Mouse (Mus musculus) midbrain, embryonic 16.5 days (tissue): ENCODE measurements around the gene 1700024P04Rik. TPM values are rescaled to one million over a fixed set of nuclear protein-coding genes. Genes with fewer than 3 reads are reported as not detected.
"Not testable (repeated sequence)": the region's sequence is repeated elsewhere in the genome, so short reads cannot be mapped to it uniquely, and the experiment has no call there.

ENCODE experiments used
- ATAC-seq: fragments of 200-750 bp; cut with Nextera tagmentation; 2 replicates; pipeline ENCODE4 v1.8.0; 2017; ENCODE audit warnings: moderate TSS enrichment
- H3K27ac ChIP-seq: fragments of 300-500 bp; sonication (generic); 2 replicates; pipeline ENCODE4 v1.5.1; 2014; ENCODE audit warnings: mild to moderate bottlenecking, low read length, mixed read lengths
- H3K27me3 ChIP-seq: fragments of 300-500 bp; sonication (generic); 2 replicates; pipeline ENCODE4 v1.6.1; 2014; ENCODE audit warnings: low read depth, low read length, mixed read lengths; ENCODE audit not compliant: control insufficient read depth, insufficient read depth
- H3K36me3 ChIP-seq: fragments of 300-500 bp; sonication (generic); 2 replicates; pipeline ENCODE4 v1.6.1; 2014; ENCODE audit warnings: mild to moderate bottlenecking, low read length, moderate library complexity, mixed read lengths; ENCODE audit not compliant: control insufficient read depth, insufficient read depth
- H3K4me1 ChIP-seq: fragments of 300-500 bp; sonication (generic); 2 replicates; pipeline ENCODE4 v1.6.1; 2014; ENCODE audit warnings: mild to moderate bottlenecking, low read length, mixed read lengths; ENCODE audit not compliant: control insufficient read depth, insufficient read depth
- H3K4me2 ChIP-seq: fragments of 300-500 bp; sonication (generic); 2 replicates; pipeline ENCODE4 v1.6.1; 2014; ENCODE audit warnings: mild to moderate bottlenecking, low read length, mixed read lengths
- H3K4me3 ChIP-seq: fragments of 300-500 bp; sonication (generic); 2 replicates; pipeline ENCODE4 v1.5.1; 2014; ENCODE audit warnings: low read depth, mild to moderate bottlenecking, low read length, moderate library complexity, mixed read lengths
- H3K9ac ChIP-seq: fragments of 300-500 bp; sonication (generic); 2 replicates; pipeline ENCODE4 v1.6.1; 2014; ENCODE audit warnings: low read depth, low read length, mixed read lengths
- H3K9me3 ChIP-seq: fragments of 300-500 bp; sonication (generic); replicated peaks from 2 replicates; pipeline ENCODE4 v1.6.1; 2014; ENCODE audit warnings: mild to moderate bottlenecking, low read length, mixed read lengths; ENCODE audit not compliant: control insufficient read depth, poor library complexity, severe bottlenecking
- WGBS: fragments of 180-500 bp; shearing (Covaris S2); extraction: QIAGEN DNeasy Blood & Tissue Kit; methylation state at CpG from one replicate; pipeline ENCODE4 v1.1.7; 2014; 5-methylcytosine and 5-hydroxymethylcytosine counted together
- polyA plus RNA-seq: library from polyadenylated mRNA; unstranded; fragments of >200 nt; fragmentation: Nextera tagmentation; extraction: Ambion mirVana; gene quantifications from 2 replicates; pipeline ENCODE4 v1.2.1, GENCODE M21; 2015

Gene 1700024P04Rik
- polyA plus RNA-seq, 1 experiment from 2014 or later, result not detected

GRCm38 (mm10) chr13:99016696-99017095, 32.3 kb upstream of the 1700024P04Rik start:
- H3K4me2 ChIP-seq, result no peak overlapping the region
- H3K27ac ChIP-seq, result no peak overlapping the region
- WGBS, result 61% methylated on average over 4 of the region's 4 CpGs
- no peak overlapping the region for H3K4me3 ChIP-seq
- no peaks in the 10 kb centered on the region for H3K27me3 ChIP-seq
- no peak for ATAC-seq
- H3K9ac ChIP-seq, result no peak overlapping the region
- no peaks in the 10 kb centered on the region for H3K9me3 ChIP-seq
- H3K36me3 ChIP-seq, result no peaks in the 10 kb centered on the region
- H3K4me1 ChIP-seq, result peaks cover 3% of the 10 kb centered on the region; the same call in 1 of the 2 replicates

GRCm38 (mm10) chr13:99012891-99013290, 28.5 kb upstream of the 1700024P04Rik start:
- WGBS, result 73% methylated on average over 5 of the region's 5 CpGs
- Histone ChIP-seq H3K36me3 (no peaks in the 10 kb centered on the region), H3K9me3 (no peaks in the 10 kb centered on the region), H3K27me3 (no peaks in the 10 kb centered on the region), H3K4me1 (peaks cover 3% of the 10 kb centered on the region; the same call in 1 of the 2 replicates), H3K4me3 (no peak overlapping the region), H3K27ac (no peak overlapping the region), H3K4me2 (no peak overlapping the region), H3K9ac (no peak overlapping the region)
- ATAC-seq, result no peak

DNA sequence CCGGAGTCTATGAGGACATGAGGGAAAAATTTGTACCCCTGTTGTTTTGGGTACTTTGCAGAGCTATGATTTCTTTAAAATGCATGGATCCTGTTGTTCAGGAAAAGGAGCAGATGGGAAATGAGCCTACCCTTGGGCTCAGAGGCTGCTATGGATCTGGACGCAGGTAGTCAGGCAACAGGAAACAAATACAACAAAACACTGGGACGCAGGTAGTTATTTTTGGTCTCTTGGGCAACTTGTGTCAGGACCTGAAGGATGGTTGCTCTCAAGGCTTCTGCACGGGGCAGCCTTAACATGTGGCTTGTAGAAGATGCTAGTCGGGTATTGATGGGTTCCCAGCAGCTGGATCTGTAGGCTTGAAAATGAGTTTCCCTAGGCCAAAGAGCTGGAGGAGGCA, 23.6 kb upstream of the 1700024P04Rik start:
- H3K9ac ChIP-seq, result no peak overlapping the region
- H3K27me3 ChIP-seq, result no peaks in the 10 kb centered on the region
- no peak overlapping the region for H3K4me2 ChIP-seq
- no peaks in the 10 kb centered on the region for H3K36me3 ChIP-seq
- no peak overlapping the region for H3K4me3 ChIP-seq
- H3K9me3 ChIP-seq, result no peaks in the 10 kb centered on the region
- no peak for ATAC-seq
- 94% methylated on average over 5 of the region's 5 CpGs for WGBS
- no peak overlapping the region for H3K27ac ChIP-seq
- peaks cover 3% of the 10 kb centered on the region; the same call in 1 of the 2 replicates for H3K4me1 ChIP-seq

DNA sequence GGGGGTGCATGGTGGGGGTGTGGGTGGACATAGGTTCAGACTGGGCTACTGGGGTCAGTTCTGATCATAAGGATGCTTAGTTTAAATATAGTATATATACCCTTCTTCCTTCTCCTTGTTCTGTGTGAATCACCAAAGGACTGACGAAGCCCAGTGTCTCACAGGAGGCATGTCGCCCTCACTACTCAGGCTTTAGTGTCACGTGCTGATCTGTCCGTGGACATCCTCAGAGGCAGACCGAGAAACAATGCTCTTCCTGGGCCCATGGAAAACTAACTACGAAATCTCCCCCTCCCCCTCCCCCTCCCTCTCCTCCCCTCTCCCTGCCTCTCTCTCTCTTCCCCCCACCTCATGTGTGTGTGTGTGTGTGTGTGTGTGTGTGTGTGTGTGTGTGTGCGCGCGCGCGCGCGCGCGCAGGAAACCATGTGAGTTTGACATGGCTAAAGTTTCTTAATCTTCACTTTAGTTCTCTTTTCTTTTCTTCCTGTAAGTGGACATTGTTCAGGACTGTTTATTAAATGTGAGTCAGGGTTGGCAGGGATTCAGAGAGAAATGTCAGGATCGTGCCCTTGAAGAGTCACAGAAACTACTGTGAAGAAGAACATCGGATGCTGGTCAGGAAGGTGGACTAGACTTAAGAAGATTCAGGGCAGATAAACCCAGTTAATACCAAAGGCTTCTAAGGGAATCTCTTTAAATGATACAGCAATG, 22.2 kb upstream of the 1700024P04Rik start:
- H3K36me3 ChIP-seq, result no peaks in the 10 kb centered on the region
- H3K27me3 ChIP-seq, result no peaks in the 10 kb centered on the region
- H3K9me3 ChIP-seq, result no peaks in the 10 kb centered on the region
- H3K9ac ChIP-seq, result no peak overlapping the region
- no peak for ATAC-seq
- no peak overlapping the region for H3K4me3 ChIP-seq
- no peak overlapping the region for H3K4me2 ChIP-seq
- 78% methylated on average over 12 of the region's 17 CpGs for WGBS
- H3K27ac ChIP-seq, result no peak overlapping the region
- H3K4me1 ChIP-seq, result no peaks in the 10 kb centered on the region

DNA sequence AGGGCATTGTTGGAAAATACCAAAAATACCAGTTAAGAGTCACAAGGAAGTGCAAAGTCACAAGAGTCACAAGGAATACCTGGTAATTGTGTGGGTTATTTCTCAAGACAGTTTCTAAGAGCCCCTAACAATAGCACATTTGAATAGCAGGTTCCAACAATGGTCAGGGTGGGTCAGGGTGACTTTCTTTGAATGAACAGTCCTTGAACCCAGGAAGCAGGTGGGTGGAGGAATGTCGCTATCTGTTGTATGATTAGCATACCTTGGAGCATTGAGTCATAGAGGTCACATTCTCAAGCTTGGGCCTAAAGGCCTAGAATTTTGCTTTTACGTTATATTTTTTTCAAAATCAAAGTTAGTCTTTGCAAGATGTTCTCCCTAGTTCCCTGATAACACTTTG, 17.3 kb upstream of the 1700024P04Rik start:
- H3K4me1 ChIP-seq, H3K4me2 ChIP-seq, H3K9ac ChIP-seq, H3K27me3 ChIP-seq, H3K36me3 ChIP-seq, H3K9me3 ChIP-seq, ATAC-seq, H3K4me3 ChIP-seq, H3K27ac ChIP-seq: not testable (repeated sequence)
- WGBS, result 93% methylated on average over 2 of the region's 2 CpGs

DNA sequence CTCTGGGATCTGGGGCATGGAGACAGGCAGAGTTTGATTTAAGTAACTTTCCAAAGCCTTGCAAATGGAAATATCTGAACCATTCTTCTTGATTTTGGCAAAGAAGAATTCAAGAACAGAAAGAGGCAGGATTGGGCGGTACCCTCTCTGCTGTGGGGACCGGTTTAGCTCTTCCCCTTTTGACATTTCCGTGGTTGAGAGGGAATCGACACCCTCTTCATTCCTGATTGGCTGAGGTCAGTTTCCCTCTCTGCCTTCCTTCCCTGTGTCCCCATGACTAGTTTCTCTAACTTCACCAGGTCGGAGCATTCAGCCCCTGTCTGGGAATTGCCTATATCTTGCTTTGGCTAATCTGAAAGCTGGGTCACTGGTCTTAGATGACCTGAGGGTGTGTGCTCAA, 12.7 kb upstream of the 1700024P04Rik start:
- Histone ChIP-seq H3K9ac (no peak overlapping the region), H3K4me2 (no peak overlapping the region), H3K27me3 (no peaks in the 10 kb centered on the region), H3K4me3 (no peak overlapping the region), H3K4me1 (no peaks in the 10 kb centered on the region), H3K27ac (no peak overlapping the region), H3K9me3 (no peaks in the 10 kb centered on the region; the same call in 1 of the 2 replicates), H3K36me3 (no peaks in the 10 kb centered on the region)
- 50% methylated on average over 5 of the region's 5 CpGs for WGBS
- no peak for ATAC-seq

GRCm38 (mm10) chr13:98977070-98977785, 7.1 kb downstream of the 1700024P04Rik start:
- no peak overlapping the region for H3K4me3 ChIP-seq
- H3K27ac ChIP-seq, result no peak overlapping the region
- no peaks in the 10 kb centered on the region for H3K27me3 ChIP-seq
- no peak for ATAC-seq
- no peaks in the 10 kb centered on the region; the same call in 1 of the 2 replicates for H3K9me3 ChIP-seq
- WGBS, result 91% methylated on average over 4 of the region's 4 CpGs
- H3K9ac ChIP-seq, result no peak overlapping the region
- no peak overlapping the region for H3K4me2 ChIP-seq
- no peaks in the 10 kb centered on the region for H3K36me3 ChIP-seq
- H3K4me1 ChIP-seq, result no peaks in the 10 kb centered on the region

DNA sequence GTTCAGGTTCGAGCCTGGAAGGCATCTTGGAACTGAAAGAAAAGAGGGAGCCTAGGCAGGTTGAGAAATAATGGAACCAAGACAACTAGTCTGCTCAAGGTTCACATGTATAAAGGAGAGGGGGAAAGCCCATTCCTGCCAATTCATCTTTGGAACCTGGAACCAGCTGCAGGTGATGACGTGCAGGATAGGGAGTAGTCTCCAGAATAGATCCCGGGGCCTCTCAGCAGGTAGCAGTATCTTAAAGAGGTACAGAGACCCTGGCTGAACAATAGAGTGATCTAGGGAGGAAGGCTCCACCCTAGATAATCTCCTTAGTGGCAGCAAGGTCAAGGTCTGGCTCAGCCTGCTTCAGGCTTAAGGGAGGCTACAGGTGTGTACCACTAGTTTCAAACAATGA, 8.3 kb downstream of the 1700024P04Rik start:
- not testable (repeated sequence) for H3K27ac ChIP-seq, H3K4me1 ChIP-seq, H3K27me3 ChIP-seq, H3K4me3 ChIP-seq, ATAC-seq, H3K36me3 ChIP-seq, H3K9ac ChIP-seq, H3K9me3 ChIP-seq, H3K4me2 ChIP-seq
- WGBS, result 54% methylated on average over 3 of the region's 3 CpGs

DNA sequence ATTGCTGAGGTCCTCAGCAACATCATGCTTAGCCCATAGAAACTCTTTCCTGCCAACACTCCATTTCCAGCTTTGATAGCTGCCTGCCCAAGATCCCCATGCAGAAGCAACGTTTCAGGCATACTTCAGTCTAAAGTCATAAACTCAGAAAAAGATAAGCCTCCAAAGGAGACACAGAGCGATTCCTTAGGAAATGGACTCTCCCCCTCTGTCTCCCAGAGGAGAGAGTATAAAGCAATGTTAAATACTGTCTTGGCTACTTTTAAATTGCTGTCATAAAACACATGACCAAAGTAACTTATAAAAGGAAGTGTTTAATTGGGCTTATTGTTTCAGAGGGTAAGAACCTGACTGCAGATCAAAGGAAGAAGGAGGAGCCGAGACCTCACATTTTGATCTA, 12.3 kb downstream of the 1700024P04Rik start:
- H3K4me3 ChIP-seq, result no peak overlapping the region
- no peak for ATAC-seq
- H3K27me3 ChIP-seq, result no peaks in the 10 kb centered on the region
- H3K36me3 ChIP-seq, result no peaks in the 10 kb centered on the region
- no peak overlapping the region for H3K27ac ChIP-seq
- no peak overlapping the region for H3K9ac ChIP-seq
- 91% methylated on average over 3 of the region's 3 CpGs for WGBS
- H3K4me2 ChIP-seq, result no peak overlapping the region
- H3K9me3 ChIP-seq, result no peaks in the 10 kb centered on the region; the same call in 1 of the 2 replicates
- no peaks in the 10 kb centered on the region for H3K4me1 ChIP-seq
